Mouse (Mus musculus): ENCODE data around the gene Calcoco2. TPM values are rescaled to one million over a fixed set of nuclear protein-coding genes. Genes with fewer than 3 reads are reported as not detected.

The Calcoco2 gene
- polyA plus RNA-seq (2012; rRNA removed): not detected in 2 replicates

DNA sequence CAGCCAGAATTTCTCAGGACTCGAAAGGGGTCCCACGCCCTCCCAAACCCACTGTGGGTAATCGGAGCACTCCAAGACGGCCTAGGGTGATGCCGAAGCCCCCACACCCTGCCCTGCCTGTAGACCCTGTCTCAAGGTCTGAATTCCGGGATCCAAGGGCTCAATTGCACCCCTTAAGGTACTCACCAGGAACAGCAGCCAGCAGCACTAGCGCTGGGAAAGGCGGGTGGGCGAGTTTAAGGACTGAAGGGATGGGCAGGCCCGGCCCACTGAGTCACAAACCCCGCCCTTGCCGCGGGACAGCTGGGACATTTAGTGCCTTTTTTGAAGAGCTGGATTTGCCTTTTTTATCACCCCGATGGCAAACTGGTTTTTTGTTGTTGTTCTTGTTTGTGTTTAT is at the start of gene Calcoco2:
TSS of gene Calcoco2 (minus strand) at position 214 of the 400 bp plus-strand sequence.

DNA sequence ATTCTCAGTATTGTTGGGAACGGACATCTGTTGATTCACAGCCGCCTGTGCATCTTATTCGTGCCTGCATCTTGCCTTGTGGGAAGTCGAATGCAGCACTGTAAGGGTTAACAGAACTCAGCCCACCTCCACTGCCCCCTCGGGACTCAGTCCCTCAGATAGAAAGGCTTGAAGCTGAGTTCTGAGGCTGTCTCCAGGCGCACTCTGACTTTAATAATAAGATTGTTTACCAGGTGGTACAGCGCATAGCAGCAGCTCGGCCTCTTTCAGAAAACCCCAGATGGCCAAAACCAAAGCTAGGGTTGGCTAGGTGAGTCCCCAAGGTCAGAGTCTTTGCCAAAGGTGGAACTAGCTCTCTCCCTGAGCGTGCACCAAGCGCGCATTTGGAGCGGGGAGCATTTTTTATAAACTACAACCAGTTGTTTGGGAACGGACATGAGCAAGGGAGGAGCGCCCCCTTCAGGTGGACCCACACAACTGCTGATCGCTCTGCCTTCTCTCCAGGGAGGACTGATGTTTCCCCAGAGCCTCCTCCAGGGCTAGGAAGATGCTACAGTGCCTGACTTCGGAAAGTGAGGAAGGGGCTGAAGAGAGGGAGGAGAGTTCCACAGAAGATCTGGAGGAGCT is 21.6 kb upstream of the Calcoco2 start, which contains the start of gene Ttll6:
TSS of gene Ttll6 (plus strand) at position 548 of the 627 bp plus-strand sequence.

DNA sequence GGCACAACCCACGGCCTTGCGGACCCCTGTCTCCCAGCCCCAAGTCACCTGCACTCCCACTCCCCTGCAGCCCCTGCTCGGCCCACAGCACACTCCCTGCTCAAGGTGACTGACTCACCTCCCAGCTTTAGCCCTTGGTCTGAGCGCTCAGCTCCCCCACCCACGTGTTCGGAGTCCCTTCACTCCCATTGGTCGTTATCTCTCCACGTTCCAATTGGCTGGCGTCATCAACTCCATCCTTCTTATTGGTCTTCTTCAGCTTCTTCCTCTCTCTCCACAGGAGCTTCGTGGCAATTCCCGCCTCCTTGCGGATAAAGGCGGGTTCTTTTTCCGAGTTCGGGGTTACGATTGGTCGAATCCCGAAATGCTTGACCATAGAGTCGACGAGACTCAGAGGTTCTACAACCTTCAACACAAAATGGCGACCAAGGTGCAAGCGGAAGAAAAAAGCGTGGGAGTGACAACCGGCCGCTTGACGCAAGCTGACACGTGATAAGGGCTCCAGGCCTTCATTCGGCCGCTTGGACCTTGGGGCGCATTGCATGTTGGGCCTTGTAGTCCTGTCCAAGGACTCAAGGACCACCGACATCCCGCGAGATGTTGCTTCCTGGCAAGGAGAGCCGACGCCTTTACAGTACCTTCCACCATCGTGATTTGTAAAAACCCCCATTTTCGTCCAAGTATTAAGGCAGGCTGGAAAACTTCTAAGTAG is 36.1 kb downstream of the Calcoco2 start, which contains the start of gene Atp5g1:
TSS of gene Atp5g1 (minus strand) at position 162 of the 712 bp plus-strand sequence.

DNA sequence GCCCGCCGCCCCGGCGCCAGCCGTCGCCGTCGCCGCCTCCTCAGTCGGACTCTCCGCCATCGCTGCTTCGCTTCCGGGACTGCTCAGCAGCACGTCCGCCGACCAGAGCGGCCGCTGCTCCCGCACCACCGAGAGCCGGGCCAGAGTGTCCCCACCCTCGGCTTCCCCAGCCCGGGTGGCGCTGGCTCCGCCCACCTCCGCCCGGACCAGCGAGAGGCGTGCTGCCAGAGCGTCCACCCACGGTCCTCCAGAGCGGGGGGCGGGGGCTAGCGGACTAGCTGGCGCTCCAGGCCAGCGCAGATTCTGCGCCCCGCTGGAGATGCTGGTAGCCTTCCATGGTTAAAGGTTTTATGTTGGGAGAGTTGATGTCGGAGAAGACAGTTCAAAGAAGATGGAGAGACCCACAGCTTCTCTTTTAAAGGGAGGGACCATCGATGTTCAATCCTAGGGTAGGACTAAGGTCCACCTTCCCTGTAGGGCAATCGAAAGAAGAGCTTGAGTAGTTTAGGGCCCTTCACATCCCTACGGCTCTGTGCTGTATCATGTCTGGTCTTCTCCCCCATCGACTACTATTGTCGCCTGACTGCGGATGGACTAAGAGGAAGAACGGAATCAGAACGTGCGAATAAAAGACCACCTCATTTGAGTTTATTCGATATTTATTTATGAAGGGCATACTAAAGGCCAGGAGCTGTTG is 46.4 kb downstream of the Calcoco2 start, which contains the start of gene Ube2z:
TSS of gene Ube2z (minus strand) at position 174 of the 697 bp plus-strand sequence.

Other genes starting within 250 kb of the Calcoco2 start
- 0.02 TPM in 1 of 2 replicates, not detected in the other for gene B4galnt2, start 197.1 kb downstream of the Calcoco2 start, polyA plus RNA-seq (2012; rRNA removed)
- gene Igf2bp1, start 106.0 kb downstream of the Calcoco2 start, polyA plus RNA-seq (2012; rRNA removed): 4.6 and 5.0 TPM in 2 replicates
- gene Gip, start 87.4 kb downstream of the Calcoco2 start, polyA plus RNA-seq (2012; rRNA removed): not detected in 2 replicates
- gene Snf8, start 77.1 kb downstream of the Calcoco2 start, polyA plus RNA-seq (2012; rRNA removed): 30.0 and 32.7 TPM in 2 replicates
- gene Ube2z, start 46.6 kb downstream of the Calcoco2 start, polyA plus RNA-seq (2012; rRNA removed): 15.3 and 17.9 TPM in 2 replicates
- gene Atp5g1, start 36.3 kb downstream of the Calcoco2 start, polyA plus RNA-seq (2012; rRNA removed): 191 and 226 TPM in 2 replicates
- not detected in 2 replicates for gene Ttll6, start 21.8 kb upstream of the Calcoco2 start, polyA plus RNA-seq (2012; rRNA removed)
- not detected in 2 replicates for gene Hoxb13, start 82.4 kb upstream of the Calcoco2 start, polyA plus RNA-seq (2012; rRNA removed)
- gene Hoxb9, start 159.5 kb upstream of the Calcoco2 start, polyA plus RNA-seq (2012; rRNA removed): 0.02 and 0.11 TPM in 2 replicates
- 0.02 and 0.10 TPM in 2 replicates for gene Hoxb8, start 169.9 kb upstream of the Calcoco2 start, polyA plus RNA-seq (2012; rRNA removed)
- 0.05 and 0.14 TPM in 2 replicates for gene Hoxb7, start 174.7 kb upstream of the Calcoco2 start, polyA plus RNA-seq (2012; rRNA removed)
- 0.17 TPM in 1 of 2 replicates, not detected in the other for gene Hoxb6, start 180.5 kb upstream of the Calcoco2 start, polyA plus RNA-seq (2012; rRNA removed)
- gene Hoxb5, start 191.4 kb upstream of the Calcoco2 start, polyA plus RNA-seq (2012; rRNA removed): 0.17 and 0.21 TPM in 2 replicates
- gene Hoxb4, start 206.3 kb upstream of the Calcoco2 start, polyA plus RNA-seq (2012; rRNA removed): 0.55 and 0.64 TPM in 2 replicates
- 0.35 and 0.59 TPM in 2 replicates for gene Hoxb3, start 211.4 kb upstream of the Calcoco2 start, polyA plus RNA-seq (2012; rRNA removed)
- gene Hoxb2, start 238.6 kb upstream of the Calcoco2 start, polyA plus RNA-seq (2012; rRNA removed): 1.0 and 1.3 TPM in 2 replicates